ENCODE assay signal across 8 mouse cellular contexts in the genomic region with DNA sequence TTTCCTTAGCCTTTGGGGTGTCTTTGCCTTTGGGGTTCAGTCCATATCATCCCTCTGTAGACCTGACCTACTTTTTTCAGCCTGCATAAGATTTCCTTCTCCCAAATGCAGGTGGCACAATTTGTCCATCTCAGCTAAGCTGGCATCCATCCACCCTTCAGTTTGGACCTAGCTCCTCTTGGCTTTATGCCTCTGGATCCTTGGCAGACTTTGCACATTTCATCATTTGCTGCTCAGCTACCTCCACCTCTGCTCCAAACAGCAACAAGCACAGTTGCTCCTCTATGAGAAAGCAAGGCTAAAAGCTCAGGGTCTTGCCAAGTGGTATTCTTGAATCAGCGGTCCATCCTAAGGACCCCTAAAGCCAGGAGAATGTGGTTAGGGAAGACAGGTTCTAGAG.
DNase-seq lines count a peak whose midpoint lies in the region; ATAC-seq lines count a peak whose summit lies in the region.
"Had no signal": no experiment of that assay in that cellular context is flagged by ENCODE, and none has a peak within 500 bp of the region (broad histone marks: within the 10 kb centered on the region; RNA-seq: fewer than 3 reads in every experiment).

No protein-coding gene starts in this region.

- ATAC-seq in granulocyte monocyte progenitor cell, adult 5-6 weeks (replicated peaks; ENCODE audit: poor library complexity, severe bottlenecking): no peak

- DNase-seq in kidney, adult 9 months: peak; percentile 79
- DNase-seq in kidney, postnatal 10 days: no peak
- DNase-seq in adrenal gland, postnatal 14 days: peak; percentile 63
- peak; percentile 94 to 95 for DNase-seq in cerebellum, adult 18-20 months
- DNase-seq in layer of hippocampus, adult 8-10 months (ENCODE audit: low spot score in 2 of 2): peak; percentile 42 to 70
- DNase-seq in yolk sac, embryonic 10.5 days (ENCODE audit: low spot score): no peak
- DNase-seq: liver had no signal

Comparison
In these comparisons a context has a peak if more than half of its experiments do, and no peak if none do; other contexts are left out.
1. DNase-seq: peak in kidney, adult 9 months (single experiment), adrenal gland, postnatal 14 days (single experiment), cerebellum, adult 18-20 months (2 of 2) and layer of hippocampus, adult 8-10 months (2 of 2); none in kidney, postnatal 10 days (single experiment) and yolk sac, embryonic 10.5 days (single experiment).